Mouse (Mus musculus) T-helper 17 cell (primary cell): ENCODE measurements around the gene Chrng.

Source experiments
- in situ Hi-C, 2 experiments: fragments of 300-600 bp; cut with MboI, MseI; formaldehyde crosslinking; loops; 1 replicate in 1 of 2; 2 replicates in 1 of 2; pipeline ENCODE4 v1.15.1; 2025; ENCODE audit warnings: high pct_unique_total_duplicates in 2 of 2

Gene Chrng

GRCm38 (mm10) chr1:87197296-87197695 lies 7.2 kb upstream of the Chrng start:
- in situ Hi-C loops: no loop called here

- in situ Hi-C loops: no loop called here
These were observed 6.1 kb upstream of the Chrng start for GRCm38 (mm10) chr1:87198119-87199065.

GRCm38 (mm10) chr1:87200811-87201210 lies 3.6 kb upstream of the Chrng start:
- in situ Hi-C loops: no loop called here

- in situ Hi-C loops: no loop called here
These were observed 2.6 kb upstream of the Chrng start for GRCm38 (mm10) chr1:87201848-87202247.

- in situ Hi-C loops: no loop called here
These were observed 678 bp upstream of the Chrng start for GRCm38 (mm10) chr1:87203779-87204178.

DNA sequence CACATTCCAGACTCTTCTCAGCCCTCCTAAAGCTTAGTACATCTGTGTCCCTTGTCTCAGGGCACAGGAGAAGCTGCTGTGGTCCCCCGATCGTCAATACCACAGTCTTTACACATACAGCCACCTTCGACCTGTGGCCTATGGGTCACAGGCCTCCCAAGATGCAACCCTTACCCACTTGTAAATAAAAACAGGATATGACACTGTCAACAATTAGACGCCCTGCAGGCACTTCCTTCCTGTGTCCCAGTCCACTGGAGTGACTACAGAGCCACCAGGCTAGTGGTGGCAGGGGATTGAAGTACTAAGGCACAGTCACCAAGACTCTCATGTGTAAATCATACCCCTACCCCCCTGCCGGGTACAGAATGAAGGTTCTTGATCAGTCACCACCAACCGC lies 581 bp downstream of the Chrng start:
- in situ Hi-C loops: loop anchor here in 1 of 2 experiments (5.0 kb wide), 1 partner anchor 33 kb away; no protein-coding TSS in a partner anchor

GRCm38 (mm10) chr1:87205502-87205901 lies 1.0 kb downstream of the Chrng start:
- in situ Hi-C loops: loop anchor here in 1 of 2 experiments (5.0 kb wide), 1 partner anchor 33 kb away; no protein-coding TSS in a partner anchor

GRCm38 (mm10) chr1:87206339-87206738 lies 1.9 kb downstream of the Chrng start:
- in situ Hi-C loops: loop anchor here in 1 of 2 experiments (5.0 kb wide), 1 partner anchor 34 kb away; no protein-coding TSS in a partner anchor

DNA sequence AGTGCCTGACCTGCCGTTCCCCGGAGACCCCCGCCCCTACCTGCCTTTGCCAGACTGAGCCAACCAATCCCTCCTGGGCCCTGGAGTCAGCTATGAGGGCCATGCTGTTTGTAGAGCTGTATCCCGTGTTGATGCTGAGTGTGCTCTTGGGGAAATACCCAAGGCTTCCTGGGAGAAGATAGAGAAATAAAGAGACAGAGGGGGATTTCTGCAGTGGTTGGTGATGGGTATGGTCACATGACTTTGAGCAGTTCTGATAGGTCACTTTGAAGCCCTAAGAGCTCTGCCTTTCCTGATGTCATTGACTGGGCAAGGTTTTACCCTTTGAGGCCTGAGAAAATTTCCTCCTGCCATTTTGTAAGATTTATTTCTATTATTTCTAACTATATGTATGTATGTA lies 7.0 kb downstream of the Chrng start:
- in situ Hi-C loops: no loop called here

DNA sequence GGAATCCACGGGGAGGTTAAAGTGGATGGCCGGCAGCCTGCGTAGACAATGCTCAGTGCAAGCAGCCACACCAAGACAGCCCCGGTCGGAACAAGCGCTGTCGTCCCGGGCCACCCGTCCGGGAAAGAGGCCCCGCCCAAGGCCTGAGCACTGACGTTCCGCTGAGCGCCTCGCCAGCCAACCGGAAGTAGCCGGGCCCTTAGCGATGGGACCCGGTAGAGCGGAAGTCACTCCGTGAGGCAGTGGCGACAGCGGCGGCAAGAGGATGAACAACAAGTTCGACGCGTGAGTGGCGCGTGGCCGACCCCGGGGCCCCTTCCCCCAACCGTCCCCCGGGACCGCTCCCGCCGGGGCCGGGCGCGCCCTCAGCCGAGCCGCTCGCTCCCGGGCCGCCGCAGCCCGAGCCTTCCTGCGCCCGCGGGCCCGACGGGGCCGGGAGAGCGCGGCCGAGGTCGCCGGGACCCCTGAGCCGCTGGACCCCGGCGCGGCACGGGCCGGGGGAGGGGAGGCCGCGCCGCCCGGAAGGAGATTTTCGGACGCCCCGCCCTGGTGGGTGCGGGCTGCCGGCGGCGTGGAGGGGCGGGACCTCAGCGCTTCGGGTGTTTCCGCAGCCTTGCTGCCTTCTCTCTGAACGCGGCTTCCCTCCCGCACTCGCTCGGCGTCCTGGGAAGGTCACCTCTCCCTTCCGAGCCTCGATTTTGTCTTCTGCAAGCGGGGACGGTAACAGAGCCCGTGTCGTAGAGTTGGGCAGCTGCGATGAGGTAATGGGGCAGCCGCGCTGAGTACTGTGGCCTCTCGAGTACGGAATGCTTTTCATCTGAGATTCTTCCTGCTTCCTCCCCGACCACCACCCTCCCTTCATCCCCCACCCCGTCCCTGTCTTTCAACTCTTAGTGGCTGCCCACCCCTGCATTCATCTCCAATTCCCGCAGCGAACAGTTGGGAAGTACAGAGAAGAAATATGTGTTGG lies 9.6 kb downstream of the Chrng start, which contains the start of gene Eif4e2:
TSS of gene Eif4e2 (plus strand) at position 180 of the 970 bp plus-strand sequence.
- in situ Hi-C loops: no loop called here

- in situ Hi-C loops: no loop called here
These were observed 10.3 kb downstream of the Chrng start for GRCm38 (mm10) chr1:87214748-87215147.

DNA sequence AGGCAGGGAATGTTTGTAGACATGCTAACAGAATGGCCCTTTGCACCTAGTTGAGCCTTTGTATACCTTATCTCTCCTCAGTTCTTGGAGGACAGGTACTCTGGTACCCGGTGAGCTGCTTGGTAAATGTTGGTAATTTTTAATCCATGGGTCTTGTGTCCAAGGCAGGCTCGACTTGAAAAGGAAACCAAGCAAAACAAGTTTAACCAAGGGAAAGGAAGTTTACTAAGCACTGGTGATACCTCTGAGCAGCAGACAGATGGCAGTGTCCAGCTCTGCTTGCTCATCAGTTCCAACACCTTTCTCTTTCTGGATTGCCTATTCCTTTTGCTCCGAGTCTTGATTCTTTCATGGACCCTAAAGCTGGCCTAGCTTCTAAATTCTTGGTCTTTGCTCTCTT lies 13.5 kb downstream of the Chrng start:
- in situ Hi-C loops: no loop called here

GRCm38 (mm10) chr1:87225739-87226138 lies 21.3 kb downstream of the Chrng start:
- in situ Hi-C loops: loop anchor here in 1 of 2 experiments (10.0 kb wide), 1 partner anchor 539 kb away; no protein-coding TSS in a partner anchor

GRCm38 (mm10) chr1:87226409-87227159 lies 22.1 kb downstream of the Chrng start:
- in situ Hi-C loops: loop anchor here in 1 of 2 experiments (10.0 kb wide), 1 partner anchor 538 kb away; no protein-coding TSS in a partner anchor

DNA sequence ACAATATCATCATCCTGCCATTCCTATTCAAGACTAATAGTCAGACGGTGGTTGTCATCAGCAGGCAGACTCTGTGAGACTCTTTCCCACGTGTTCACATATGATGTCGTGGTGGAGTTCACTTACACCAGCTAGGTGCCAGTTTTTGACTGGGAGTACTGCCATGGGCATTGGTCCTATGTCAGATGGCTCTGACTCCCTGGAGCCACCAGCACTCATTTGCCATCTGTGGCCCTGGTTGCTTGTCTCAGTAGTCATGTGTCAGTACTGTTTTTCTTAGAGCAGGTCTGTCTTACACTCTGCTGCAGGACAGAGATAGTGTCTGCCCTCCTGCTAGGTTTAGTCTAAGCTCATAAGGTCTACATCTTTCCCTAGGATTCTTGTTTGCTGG lies 22.7 kb downstream of the Chrng start:
- in situ Hi-C loops: loop anchor here in 1 of 2 experiments (10.0 kb wide), 1 partner anchor 538 kb away; no protein-coding TSS in a partner anchor

DNA sequence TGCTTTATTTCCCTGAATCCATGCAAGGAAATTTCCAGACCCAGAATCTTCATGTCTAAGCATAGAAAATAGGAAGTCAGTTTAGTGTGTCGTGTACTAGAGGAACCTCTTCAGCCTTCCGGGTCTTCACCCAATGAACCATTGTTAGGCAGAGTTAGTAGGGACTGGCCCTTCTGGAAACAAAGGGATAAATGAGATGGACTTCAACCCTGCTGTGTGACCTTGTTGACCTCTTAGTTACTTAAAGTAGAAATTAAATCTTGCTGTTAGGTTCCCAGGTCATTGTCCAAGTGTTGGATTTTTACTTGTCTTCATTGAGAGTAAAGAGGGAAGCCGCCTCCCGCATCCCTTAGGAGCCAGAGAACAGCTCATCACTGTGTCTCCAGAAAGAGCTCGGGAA lies 26.1 kb downstream of the Chrng start:
- in situ Hi-C loops: no loop called here

GRCm38 (mm10) chr1:87232197-87232596 lies 27.7 kb downstream of the Chrng start:
- in situ Hi-C loops: no loop called here

- in situ Hi-C loops: no loop called here
These were observed 34.6 kb downstream of the Chrng start for GRCm38 (mm10) chr1:87239056-87239455.

DNA sequence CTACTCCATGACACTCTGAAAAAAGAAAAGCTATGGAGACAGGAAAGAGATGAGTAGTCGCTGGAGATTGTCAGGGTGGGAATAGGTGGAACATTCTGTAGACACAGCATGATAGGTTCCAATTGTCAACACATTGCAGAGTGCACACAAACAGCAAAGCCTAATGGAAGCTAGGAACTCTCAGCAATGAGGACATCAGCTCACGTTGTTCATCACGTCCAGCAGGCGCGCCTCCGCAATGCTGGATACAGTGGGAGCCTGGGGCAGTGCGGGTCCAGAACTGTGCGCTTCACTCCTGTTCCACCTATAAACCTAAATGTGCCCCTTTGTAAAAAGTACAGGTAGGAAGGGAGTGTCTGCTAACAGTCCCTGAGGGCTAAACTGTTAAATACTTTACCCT lies 38.6 kb downstream of the Chrng start:
- in situ Hi-C loops: no loop called here

- in situ Hi-C loops: loop anchor here in 1 of 2 experiments (5.0 kb wide), 1 partner anchor 82 kb away; the partner anchor contains the start of gene Gigyf2
These were observed 41.0 kb downstream of the Chrng start for GRCm38 (mm10) chr1:87245430-87245829.
